Mouse (Mus musculus) CH12.LX (cell line): Measurements from ENCODE around the gene Ctss. TPM values are rescaled to one million over a fixed set of nuclear protein-coding genes. Genes with fewer than 3 reads are reported as not detected.

Experiments
- DNase-seq: peaks from one replicate; pipeline ENCODE4 v3.0.0-alpha.2; 2013; ENCODE audit errors: extremely low read depth
- H3K27ac ChIP-seq: 2 replicates; pipeline ENCODE4 v1.5.1; 2012; ENCODE audit warnings: low read depth, mild to moderate bottlenecking, control low read depth, moderate library complexity; ENCODE audit not compliant: insufficient read depth
- H3K27me3 ChIP-seq: replicated peaks from 2 replicates; pipeline ENCODE3; 2012; ENCODE audit warnings: inconsistent platforms
- H3K36me3 ChIP-seq, 2 experiments: replicated peaks in 1 of 2; 2 replicates each; pipeline versions ENCODE3 to v1.6.1; 2012; ENCODE audit warnings: inconsistent platforms in 1 of 2, low read length in 1 of 2, mild to moderate bottlenecking in 1 of 2, mixed read lengths in 1 of 2, moderate library complexity in 1 of 2; ENCODE audit not compliant: control insufficient read depth in 1 of 2, insufficient read depth in 1 of 2
- H3K4me1 ChIP-seq, 2 experiments: 2 replicates each; pipeline ENCODE4 v1.6.1; 2012; ENCODE audit warnings: inconsistent platforms in 1 of 2, moderate library complexity in 1 of 2; ENCODE audit not compliant: insufficient read depth in 2 of 2, control insufficient read depth in 1 of 2
- H3K4me2 ChIP-seq: 2 replicates; pipeline ENCODE4 v1.6.1; 2012; ENCODE audit warnings: low read depth, mild to moderate bottlenecking, control low read depth; ENCODE audit not compliant: poor library complexity, insufficient read depth, severe bottlenecking
- H3K4me3 ChIP-seq, 3 experiments: fragments of 150-350 bp in 1 of 3; sonication (generic) in 1 of 3; replicated peaks in 1 of 3; 2 replicates each; pipeline versions ENCODE3 to v1.5.1; 2011 to 2012; ENCODE audit warnings: low read depth in 2 of 3, low read length in 2 of 3, mild to moderate bottlenecking in 2 of 3, moderate library complexity in 2 of 3, control low read depth in 1 of 3, improper control_type of control experiment in 1 of 3, inconsistent platforms in 1 of 3, mixed read lengths in 1 of 3; ENCODE audit not compliant: poor library complexity in 1 of 3
- H3K79me2 ChIP-seq: replicated peaks from 2 replicates; pipeline ENCODE4 v1.6.1; 2012; ENCODE audit warnings: mild to moderate bottlenecking, moderate library complexity; ENCODE audit not compliant: control insufficient read depth, poor library complexity, insufficient read depth, severe bottlenecking; ENCODE audit errors: extremely low read depth
- H3K9ac ChIP-seq: 2 replicates; pipeline ENCODE4 v1.6.1; 2012; ENCODE audit warnings: low read depth, mild to moderate bottlenecking, control low read depth, moderate library complexity; ENCODE audit not compliant: insufficient read depth
- H3K9me3 ChIP-seq: replicated peaks from 2 replicates; pipeline ENCODE3; 2012; ENCODE audit warnings: low read length, inconsistent platforms, mixed read lengths
- CHD1 ChIP-seq: IDR thresholded peaks from 2 replicates; pipeline ENCODE4 v1.6.1; 2012; ENCODE audit warnings: low read depth, low read length, improper control_type of control experiment, inconsistent platforms
- CHD2 ChIP-seq: IDR thresholded peaks from 2 replicates; pipeline ENCODE4 v1.6.1; 2011; ENCODE audit warnings: low read length, improper control_type of control experiment
- CTCF ChIP-seq, 2 experiments: IDR thresholded peaks in 1 of 2; conservative IDR thresholded peaks in 1 of 2; 2 replicates each; pipeline ENCODE4 v1.5.1; 2011 to 2012; ENCODE audit warnings: low read depth in 2 of 2, low read length in 2 of 2, improper control_type of control experiment in 1 of 2, inconsistent platforms in 1 of 2, mild to moderate bottlenecking in 1 of 2, moderate library complexity in 1 of 2
- ETS1 ChIP-seq: conservative IDR thresholded peaks from 2 replicates; pipeline ENCODE4 v1.6.1; 2012; ENCODE audit warnings: low read depth, mild to moderate bottlenecking, inconsistent platforms, low read length, improper control_type of control experiment, moderate library complexity
- HCFC1 ChIP-seq: IDR thresholded peaks from 2 replicates; pipeline ENCODE4 v1.6.1; 2012; ENCODE audit warnings: low read depth, mild to moderate bottlenecking, inconsistent platforms, low read length, improper control_type of control experiment
- IRF4 ChIP-seq: IDR thresholded peaks from 2 replicates; pipeline ENCODE4 v1.6.1; 2014; ENCODE audit warnings: low read depth, mild to moderate bottlenecking, inconsistent platforms, low read length, improper control_type of control experiment
- KAT2A ChIP-seq: IDR thresholded peaks from 2 replicates; pipeline ENCODE4 v1.6.1; 2012; ENCODE audit warnings: low read length, improper control_type of control experiment, inconsistent platforms; ENCODE audit not compliant: insufficient replicate concordance
- NRF1 ChIP-seq: IDR thresholded peaks from 2 replicates; pipeline ENCODE4 v1.6.1; 2014; ENCODE audit warnings: low read depth, mild to moderate bottlenecking, inconsistent platforms, low read length, improper control_type of control experiment, moderate library complexity
- PAX5 ChIP-seq: IDR thresholded peaks from 2 replicates; pipeline ENCODE4 v1.6.1; 2012; ENCODE audit warnings: low read length, inconsistent platforms, mixed read lengths
- RAD21 ChIP-seq: IDR thresholded peaks from 2 replicates; pipeline ENCODE4 v1.6.1; 2011; ENCODE audit warnings: low read depth, mild to moderate bottlenecking, low read length, improper control_type of control experiment, moderate library complexity
- RCOR1 ChIP-seq: conservative IDR thresholded peaks from 2 replicates; pipeline ENCODE4 v1.6.1; 2012; ENCODE audit warnings: low read depth, mild to moderate bottlenecking, inconsistent platforms, low read length, improper control_type of control experiment
- SMC3 ChIP-seq: IDR thresholded peaks from 2 replicates; pipeline ENCODE4 v1.6.1; 2011; ENCODE audit warnings: low read depth, low read length, improper control_type of control experiment
- UBTF ChIP-seq: IDR thresholded peaks from 2 replicates; pipeline ENCODE4 v1.6.1; 2012; ENCODE audit warnings: low read depth, mild to moderate bottlenecking, inconsistent platforms, low read length, improper control_type of control experiment, moderate library complexity
- USF1 ChIP-seq: IDR thresholded peaks from 2 replicates; pipeline ENCODE4 v1.6.1; 2014; ENCODE audit warnings: low read depth, mild to moderate bottlenecking, inconsistent platforms, low read length, improper control_type of control experiment
- USF2 ChIP-seq: conservative IDR thresholded peaks from 2 replicates; pipeline ENCODE4 v1.6.1; 2011; ENCODE audit warnings: low read depth, low read length, improper control_type of control experiment
- ZMIZ1 ChIP-seq: IDR thresholded peaks from 2 replicates; pipeline ENCODE4 v1.6.1; 2012; ENCODE audit warnings: low read depth, mild to moderate bottlenecking, inconsistent platforms, low read length, improper control_type of control experiment
- ZNF384 ChIP-seq: IDR thresholded peaks from 2 replicates; pipeline ENCODE4 v1.6.1; 2012; ENCODE audit warnings: low read depth, low read length, improper control_type of control experiment, inconsistent platforms
- dilution Hi-C: fragments of 300-500 bp; cut with MboI; formaldehyde crosslinking; loops from 2 replicates; pipeline ENCODE4 v1.14.3; 2020; ENCODE audit warnings: low sequenced_read_pairs; ENCODE audit not compliant: extremely low pct_unique_long_range_greater_than_20kb, extremely low pct_ligation_motif_present
- in situ Hi-C: fragments of 300-500 bp; cut with MboI; formaldehyde crosslinking; loops from 3 replicates; pipeline ENCODE4 v1.14.3; 2019; ENCODE audit warnings: low sequenced_read_pairs, low pct_ligation_motif_present, low pct_unique_long_range_greater_than_20kb, mixed read lengths
- polyA plus RNA-seq: library from polyadenylated mRNA; unstranded; fragments of >175 nt; gene quantifications from 2 replicates; pipeline ENCODE4 v1.2.1, GENCODE M21; 2012; ENCODE audit warnings: low read depth; ENCODE audit not compliant: insufficient read length
- total RNA-seq, 2 experiments: library from RNA; depleted of rRNA; stranded (reverse); fragments of 300-350 nt in 1 of 2; fragments of >200 nt in 1 of 2; gene quantifications; 2 replicates each; pipeline ENCODE4 v1.2.3; 2012 to 2014

Gene Ctss
- total and polyA plus RNA-seq, 3 experiments: 178 to 282 (median 238) TPM

- in situ Hi-C loops: no loop called here
- DNase-seq: peak; percentile 46
- Histone ChIP-seq H3K9ac (no peak overlapping the region), H3K4me1 (peaks cover 5 to 7% of the 10 kb centered on the region in 2 experiments; a peak in 3 of 4 replicates), H3K36me3 (peaks cover 36 to 72% of the 10 kb centered on the region in 2 experiments), H3K27ac (no peak overlapping the region), H3K4me3 (no peak overlapping the region)
- TF ChIP-seq RAD21 (peak; percentile 57), SMC3 (peak; percentile 67), CTCF (conservative IDR thresholded peaks at IDR 0.05 in 1 of 2, IDR thresholded peaks at IDR 0.05 in 1 of 2; ENCODE audit: low read depth in 2 of 2, low read length in 2 of 2) (peak; percentile 39 to 72; a peak in 2 of 4 replicates), ETS1 (no peak)
- TF ChIP-seq, all 38 proteins: peak for 3
- H3K79me2 ChIP-seq: no peaks in the 10 kb centered on the region
- dilution Hi-C loops: no loop called here
- H3K27me3 ChIP-seq: no peaks in the 10 kb centered on the region
- H3K9me3 ChIP-seq: no peaks in the 10 kb centered on the region
- H3K4me2 ChIP-seq: no peak overlapping the region
These were observed 32.2 kb upstream of the Ctss start for GRCm38 (mm10) chr3:95494342-95494741.

- in situ Hi-C loops (no loop called here), dilution Hi-C loops (no loop called here)
- H3K9me3 ChIP-seq: no peaks in the 10 kb centered on the region
- peaks cover 17 to 38% of the 10 kb centered on the region in 2 experiments for H3K36me3 ChIP-seq
- H3K4me1 ChIP-seq: no peaks in the 10 kb centered on the region
- H3K27ac ChIP-seq: no peak overlapping the region
- TF ChIP-seq UBTF (no peak), USF2 (no peak), ZNF384 (no peak), RCOR1 (no peak), KAT2A (no peak), CHD1 (no peak), USF1 (no peak), ETS1 (no peak), NRF1 (no peak), CTCF (conservative IDR thresholded peaks at IDR 0.05 in 1 of 2, IDR thresholded peaks at IDR 0.05 in 1 of 2; ENCODE audit: low read depth in 2 of 2, low read length in 2 of 2) (no peak), HCFC1 (no peak), ZMIZ1 (no peak), PAX5 (no peak), CHD2 (no peak), IRF4 (no peak)
- TF ChIP-seq, all 38 proteins: peak for 0
- Histone ChIP-seq H3K4me3 (no peak overlapping the region), H3K9ac (no peak overlapping the region), H3K79me2 (no peaks in the 10 kb centered on the region), H3K4me2 (no peak overlapping the region), H3K27me3 (no peaks in the 10 kb centered on the region)
- no peak for DNase-seq
These were observed 28.4 kb upstream of the Ctss start for GRCm38 (mm10) chr3:95498229-95498628.
